Mouse (Mus musculus) ES-Bruce4 (cell line): ENCODE measurements around the gene C1ql4. TPM values are rescaled to one million over a fixed set of nuclear protein-coding genes. Genes with fewer than 3 reads are reported as not detected.
A peak's percentile ranks its signal among the peaks of the same experiment; 100 is the strongest.
"Not testable (repeated sequence)": the region's sequence is repeated elsewhere in the genome, so short reads cannot be mapped to it uniquely, and the experiment has no call there.

Experiments used
- H3K27ac ChIP-seq: 2 replicates; pipeline ENCODE4 v1.5.1; 2012; ENCODE audit warnings: low read length, inconsistent platforms; ENCODE audit not compliant: insufficient read depth
- H3K27me3 ChIP-seq: 2 replicates; pipeline ENCODE4 v1.6.1; 2012; ENCODE audit warnings: mild to moderate bottlenecking, low read length, inconsistent platforms; ENCODE audit not compliant: control insufficient read depth, poor library complexity, insufficient read depth, severe bottlenecking
- H3K36me3 ChIP-seq: 2 replicates; pipeline ENCODE4 v1.6.1; 2012; ENCODE audit warnings: inconsistent platforms, mild to moderate bottlenecking, low read length, moderate library complexity; ENCODE audit not compliant: control insufficient read depth, poor library complexity, insufficient read depth, severe bottlenecking
- H3K4me1 ChIP-seq: one replicate; pipeline ENCODE4 v1.8.1; 2011; ENCODE audit warnings: low read length; ENCODE audit not compliant: control insufficient read depth, insufficient read depth
- H3K4me3 ChIP-seq: 2 replicates; pipeline ENCODE4 v1.5.1; 2011; ENCODE audit warnings: low read depth, mild to moderate bottlenecking, low read length
- H3K9ac ChIP-seq: 2 replicates; pipeline ENCODE4 v1.6.1; 2012; ENCODE audit warnings: low read depth, mild to moderate bottlenecking, inconsistent platforms; ENCODE audit not compliant: poor library complexity, severe bottlenecking
- H3K9me3 ChIP-seq: replicated peaks from 2 replicates; pipeline ENCODE4 v1.6.1; 2012; ENCODE audit warnings: mild to moderate bottlenecking, low read length, inconsistent platforms; ENCODE audit not compliant: control insufficient read depth, poor library complexity, insufficient read depth, severe bottlenecking
- CTCF ChIP-seq: IDR thresholded peaks from one replicate; pipeline ENCODE4 v1.8.1; 2011; ENCODE audit warnings: low read depth, low read length
- EP300 ChIP-seq: IDR thresholded peaks from 2 replicates; pipeline ENCODE4 v1.6.1; 2011; ENCODE audit warnings: low read depth, low read length; ENCODE audit not compliant: insufficient read depth
- POLR2A ChIP-seq: IDR thresholded peaks from one replicate; pipeline ENCODE4 v1.8.1; 2011; ENCODE audit warnings: low read length; ENCODE audit not compliant: insufficient read depth
- polyA plus RNA-seq: library from polyadenylated mRNA; stranded (reverse); fragments of >200 nt; gene quantifications from 2 replicates; pipeline ENCODE4 v1.2.4, GENCODE M21; 2011; ENCODE audit warnings: low read depth; ENCODE audit not compliant: missing spikeins, insufficient read depth, insufficient read length

The C1ql4 gene
- polyA plus RNA-seq, 1 experiment: 0.96 TPM

DNA sequence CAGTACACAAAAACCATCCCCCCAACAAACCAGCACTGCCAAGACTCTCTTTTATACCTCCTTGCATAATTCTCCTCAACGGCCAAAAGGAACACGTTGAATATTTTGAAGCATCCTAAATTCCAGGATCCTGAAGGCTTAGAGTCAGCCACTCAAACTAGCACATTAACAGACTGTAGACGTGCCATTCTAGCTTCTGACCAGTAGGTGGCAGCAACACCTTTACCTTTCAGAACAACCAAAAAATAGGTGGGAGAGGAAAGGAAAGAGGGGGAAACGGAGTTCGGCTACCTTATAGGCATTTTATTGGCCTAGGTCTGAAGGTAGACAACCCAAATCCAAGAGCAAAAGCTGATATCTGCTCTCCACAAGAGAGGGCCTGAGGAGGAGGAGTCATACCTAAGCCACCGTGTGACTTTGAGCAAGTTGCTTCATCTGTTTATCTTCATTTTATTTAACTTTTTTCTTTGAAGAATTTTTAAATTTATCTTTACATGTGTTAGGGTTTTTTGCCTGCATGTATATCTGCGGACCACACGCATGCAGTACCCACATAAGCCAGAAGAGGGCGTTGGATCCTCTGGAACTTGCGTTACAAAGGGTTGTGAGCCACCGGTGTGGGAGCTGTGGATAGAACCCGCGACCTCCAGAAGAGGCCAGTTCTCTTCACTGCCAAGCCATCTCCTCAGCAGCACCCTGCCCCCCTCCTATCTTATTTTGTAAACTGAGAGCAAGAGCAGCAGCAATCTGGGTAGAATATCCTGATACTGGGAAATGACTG lies 38.0 kb downstream of the C1ql4 start:
- TF ChIP-seq CTCF (peak; percentile 71), POLR2A (no peak)
- Histone ChIP-seq H3K4me3 (no peak overlapping the region), H3K27me3 (no peaks in the 10 kb centered on the region), H3K9me3 (no peaks in the 10 kb centered on the region), H3K36me3 (no peaks in the 10 kb centered on the region), H3K4me1 (peaks cover 3% of the 10 kb centered on the region), H3K27ac (peak overlapping the region; percentile 82), H3K9ac (peak overlapping the region; percentile 38; the same call in 1 of the 2 replicates)

DNA sequence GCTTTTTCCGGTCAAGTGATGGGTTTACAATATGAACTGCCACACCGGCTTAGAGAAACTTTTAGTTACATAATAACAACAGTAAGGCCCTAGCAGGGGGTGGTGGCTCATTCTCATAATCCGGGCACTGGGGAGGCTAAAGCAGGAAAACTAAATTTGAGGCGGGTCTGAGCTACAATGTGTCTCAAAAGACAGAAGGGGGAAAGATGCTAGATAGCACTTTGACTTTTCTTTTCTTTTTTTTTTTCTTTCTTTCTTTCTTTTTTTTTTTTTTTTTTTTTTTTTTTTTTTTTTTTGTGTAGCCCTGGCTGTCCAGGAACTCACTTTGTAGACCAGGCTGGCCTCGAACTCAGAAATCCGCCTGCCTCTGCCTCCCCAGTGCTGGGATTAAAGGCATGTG lies 41.9 kb downstream of the C1ql4 start:
- not testable (repeated sequence) for H3K4me1 ChIP-seq, H3K36me3 ChIP-seq, H3K4me3 ChIP-seq, H3K27ac ChIP-seq, H3K9me3 ChIP-seq, H3K27me3 ChIP-seq
- H3K9ac ChIP-seq: 0 out of 2 replicates have a peak overlapping the region, but pooled peaks have one; percentile 23

- Histone ChIP-seq H3K9ac (peak overlapping the region; percentile 23; the same call in 1 of the 2 replicates), H3K27ac (peak overlapping the region; percentile 75), H3K27me3 (no peaks in the 10 kb centered on the region), H3K9me3 (no peaks in the 10 kb centered on the region), H3K4me1 (peaks cover 4% of the 10 kb centered on the region), H3K36me3 (no peaks in the 10 kb centered on the region), H3K4me3 (no peak overlapping the region)
- TF ChIP-seq POLR2A (no peak), EP300 (no peak), CTCF (no peak)
These were observed 42.8 kb downstream of the C1ql4 start for GRCm38 (mm10) chr15:99044854-99045253.

GRCm38 (mm10) chr15:99042334-99042733 lies 45.3 kb downstream of the C1ql4 start:
- no peaks in the 10 kb centered on the region for H3K9me3 ChIP-seq
- H3K27ac ChIP-seq: no peak overlapping the region
- H3K4me3 ChIP-seq: no peak overlapping the region
- no peak overlapping the region for H3K9ac ChIP-seq
- H3K4me1 ChIP-seq: peaks cover 4% of the 10 kb centered on the region
- no peaks in the 10 kb centered on the region for H3K27me3 ChIP-seq
- no peaks in the 10 kb centered on the region; the same call in 1 of the 2 replicates for H3K36me3 ChIP-seq
- no peak for TF ChIP-seq CTCF
- no peak for TF ChIP-seq EP300
- TF ChIP-seq POLR2A: no peak

DNA sequence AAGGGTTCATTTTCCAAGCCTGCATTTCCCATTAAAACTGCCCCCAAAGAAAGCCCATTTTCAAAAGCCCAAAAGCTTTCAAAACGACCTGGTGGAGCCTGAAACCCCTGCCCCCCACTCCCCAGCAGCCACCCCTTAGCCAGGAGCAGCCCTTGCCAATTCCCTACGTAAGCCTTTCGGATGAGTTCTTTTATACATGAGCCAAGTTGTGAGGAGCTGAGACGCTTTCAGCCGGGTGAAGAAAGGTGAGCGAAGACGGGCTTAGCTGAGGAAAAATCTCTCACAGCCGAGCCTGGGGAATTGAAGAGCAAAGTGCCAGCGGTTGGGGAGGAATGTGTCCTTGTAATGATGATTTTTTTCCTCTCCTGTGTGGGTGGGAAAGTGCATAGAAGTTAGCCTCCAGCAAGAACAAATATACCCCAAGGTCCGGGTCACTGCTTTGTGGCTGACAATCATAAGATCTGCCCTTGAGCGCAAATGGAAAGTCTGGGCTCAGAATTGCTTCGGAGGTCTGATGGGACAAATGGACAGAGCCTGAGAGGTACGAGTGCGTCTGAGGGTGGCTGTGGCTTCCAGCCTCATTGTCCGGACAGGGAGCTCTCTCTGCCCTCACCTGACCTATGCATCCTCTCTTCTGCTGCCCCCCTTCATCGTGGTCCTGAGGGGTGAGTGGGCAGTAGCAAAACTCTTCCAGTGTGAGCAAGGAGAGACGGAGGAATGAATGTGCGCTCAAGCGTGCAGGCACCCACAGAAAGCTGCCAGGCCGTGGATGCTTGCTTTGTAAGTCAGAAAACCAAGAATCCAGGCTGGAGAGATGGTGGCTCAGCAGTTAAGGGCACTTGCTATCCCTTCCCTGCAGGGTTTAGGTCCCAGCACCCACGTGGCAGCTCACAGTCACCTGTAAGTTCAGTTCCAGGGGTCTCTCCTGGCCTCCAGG lies 46.4 kb downstream of the C1ql4 start:
- Histone ChIP-seq H3K4me3 (no peak overlapping the region), H3K4me1 (peaks cover 4% of the 10 kb centered on the region), H3K36me3 (peaks cover 7% of the 10 kb centered on the region), H3K27me3 (no peaks in the 10 kb centered on the region), H3K9me3 (no peaks in the 10 kb centered on the region), H3K9ac (no peak overlapping the region), H3K27ac (no peak overlapping the region)
- TF ChIP-seq POLR2A (no peak), EP300 (no peak), CTCF (no peak)
